Mouse (Mus musculus): Measurements from ENCODE around the gene Haus2.
A peak's percentile ranks its signal among the peaks of the same experiment; 100 is the strongest.

The Haus2 gene

DNA sequence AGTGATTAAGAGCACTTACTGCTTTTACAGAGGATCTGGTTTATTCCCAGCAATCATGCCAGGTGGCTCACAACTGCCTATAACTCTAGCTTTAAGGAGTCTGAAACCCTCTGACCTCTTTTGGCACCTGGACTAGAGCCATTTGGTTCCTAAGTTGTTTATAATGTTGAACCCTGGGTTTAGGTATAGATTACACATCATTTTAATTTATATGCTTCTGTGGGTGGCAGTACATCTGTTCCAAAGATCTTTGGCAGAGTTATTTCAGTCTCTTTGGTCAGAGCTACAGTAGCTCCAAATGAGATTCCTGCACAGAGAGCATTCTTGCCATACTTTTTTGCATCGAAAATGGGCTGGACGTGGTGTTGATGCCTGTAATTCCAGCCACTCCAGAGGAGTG lies 11.4 kb upstream of the Haus2 start:
- TF ChIP-seq GATA4 (IDR thresholded peaks at IDR 0.05; ENCODE audit: insufficient replicate concordance, low read length), result no peak

DNA sequence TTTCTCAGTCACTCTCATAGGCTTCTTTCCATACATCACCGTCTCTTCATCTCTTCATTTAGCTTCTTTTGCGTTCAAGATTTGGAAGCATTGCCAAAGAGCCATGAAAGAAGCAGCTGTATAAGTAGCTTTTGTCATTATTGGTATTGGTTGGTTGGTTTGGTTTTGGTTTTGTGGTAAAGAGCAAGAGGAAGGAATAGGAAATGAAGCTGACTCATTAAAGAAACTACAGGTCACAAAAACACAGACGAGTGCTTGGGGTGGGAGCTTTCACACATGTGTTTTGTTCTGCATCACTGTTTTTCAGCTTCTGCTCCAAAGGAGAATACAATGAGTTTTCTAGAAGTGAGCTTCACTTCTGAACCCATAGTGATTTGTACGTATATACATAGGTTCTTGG lies 9.7 kb upstream of the Haus2 start:
- no peak for TF ChIP-seq GATA4 (IDR thresholded peaks at IDR 0.05; ENCODE audit: insufficient replicate concordance, low read length)

DNA sequence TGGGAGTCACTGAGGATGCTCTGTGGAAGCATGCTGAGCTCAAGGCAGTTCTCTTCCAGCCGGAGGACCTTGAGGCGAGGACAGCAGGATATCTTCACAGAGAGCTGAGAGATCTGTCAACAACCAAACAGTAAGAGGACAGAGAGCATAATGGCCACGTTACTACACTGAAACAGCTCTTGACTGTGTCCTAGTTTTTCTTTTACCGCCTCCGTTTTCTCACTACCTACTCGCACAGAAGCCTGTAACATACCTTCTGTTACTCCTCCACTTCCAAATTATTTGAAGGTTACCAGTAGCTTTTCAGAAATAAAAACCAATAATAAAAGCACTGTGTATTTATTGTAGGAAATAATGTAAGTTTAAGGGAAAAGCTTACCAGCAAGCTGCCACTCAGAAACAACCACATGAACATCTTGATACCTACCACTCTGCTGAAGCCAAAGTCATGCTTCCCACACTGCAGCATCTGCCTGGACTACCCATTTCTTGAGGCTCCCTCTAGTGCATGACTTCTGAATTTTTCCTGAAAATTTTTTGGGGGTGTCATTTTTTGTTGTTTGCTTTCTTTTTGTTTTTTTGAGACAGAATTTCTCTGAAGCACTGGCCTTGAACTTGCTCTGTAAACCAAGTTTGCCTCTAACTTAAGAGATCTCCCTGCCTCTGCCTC lies 3.0 kb upstream of the Haus2 start:
- TF ChIP-seq GATA4 (IDR thresholded peaks at IDR 0.05; ENCODE audit: insufficient replicate concordance, low read length), result no peak

DNA sequence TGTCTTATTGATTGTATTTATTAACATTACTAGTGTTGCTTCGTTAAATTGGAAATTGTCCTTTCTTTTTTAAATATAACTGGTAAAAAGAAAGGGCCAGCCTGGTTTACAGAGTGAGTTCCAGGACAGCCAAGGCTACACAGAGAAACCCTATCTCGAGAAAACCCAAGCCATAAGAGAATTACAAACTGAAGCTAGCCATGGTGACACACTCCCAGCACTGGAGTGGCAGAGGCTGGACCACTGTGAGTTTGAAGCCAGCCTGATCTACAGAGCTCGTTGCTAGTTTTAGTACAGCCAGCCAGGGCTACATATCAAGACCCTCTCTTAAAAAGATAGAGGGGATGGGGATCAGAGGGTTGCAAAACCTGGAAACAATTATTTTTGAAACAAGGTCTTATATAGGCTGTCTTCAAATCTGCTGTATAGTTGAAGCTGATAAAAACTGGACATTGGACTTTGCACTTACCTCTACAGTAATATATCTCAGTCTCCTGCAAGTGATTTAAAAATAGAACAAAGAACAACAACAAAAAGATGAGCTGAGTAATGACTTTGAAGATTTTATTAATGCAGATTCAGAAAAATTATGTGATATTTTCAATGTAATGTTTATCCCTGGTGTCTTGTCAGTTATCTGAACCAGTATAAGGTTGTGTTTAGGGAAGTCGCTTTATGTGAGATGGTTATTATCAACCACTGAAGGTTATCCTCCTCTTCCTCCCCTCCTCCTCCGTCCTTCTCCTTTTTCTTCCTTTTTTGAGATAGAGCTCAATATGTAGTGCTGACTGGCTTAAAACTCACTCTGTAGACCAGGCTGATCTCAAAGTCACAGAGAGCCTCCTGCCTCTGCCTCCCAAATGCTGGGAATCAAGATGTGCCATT lies 7.3 kb downstream of the Haus2 start:
- no peak for TF ChIP-seq GATA4 (IDR thresholded peaks at IDR 0.05; ENCODE audit: insufficient replicate concordance, low read length)

DNA sequence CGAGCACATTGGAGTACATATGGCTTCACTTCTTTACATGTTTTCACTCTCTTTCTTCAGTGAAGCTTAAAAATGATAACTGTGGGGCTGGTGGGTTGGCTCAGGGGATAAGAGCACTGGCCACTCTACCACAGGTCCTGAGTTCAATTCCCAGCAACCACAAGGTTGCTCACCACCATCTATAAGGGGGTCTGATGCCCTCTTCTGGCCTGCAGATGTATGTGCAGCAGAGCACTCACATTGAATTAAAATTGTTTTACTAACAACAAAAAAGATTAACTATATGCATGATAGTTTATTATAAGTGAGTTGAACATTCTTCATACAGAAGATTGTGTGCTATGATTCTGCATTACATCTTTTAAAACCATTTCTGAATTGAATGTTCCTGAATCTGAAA lies 10.4 kb downstream of the Haus2 start:
- no peak for TF ChIP-seq GATA4 (IDR thresholded peaks at IDR 0.05; ENCODE audit: insufficient replicate concordance, low read length)

DNA sequence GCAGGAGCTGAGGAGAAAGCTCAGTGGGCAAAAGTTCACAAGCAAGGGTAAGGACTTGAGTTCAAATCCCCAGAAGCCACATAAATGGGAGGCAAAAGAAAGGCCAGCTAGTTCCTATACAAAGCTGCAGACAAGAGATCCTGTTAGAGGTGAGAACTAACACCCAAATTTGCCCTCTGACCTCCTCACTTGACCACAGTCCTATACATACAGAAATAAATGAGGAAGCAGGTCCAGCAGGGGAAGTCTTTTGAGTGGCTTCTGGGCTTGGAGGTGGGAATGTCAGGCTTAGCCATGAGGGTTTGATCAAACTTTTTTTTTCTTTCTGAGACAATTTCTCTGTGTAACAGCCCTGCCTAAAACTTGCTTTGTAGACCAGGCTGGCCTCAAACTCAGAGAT lies 13.7 kb downstream of the Haus2 start:
- no peak for TF ChIP-seq GATA4 (IDR thresholded peaks at IDR 0.05; ENCODE audit: insufficient replicate concordance, low read length)

DNA sequence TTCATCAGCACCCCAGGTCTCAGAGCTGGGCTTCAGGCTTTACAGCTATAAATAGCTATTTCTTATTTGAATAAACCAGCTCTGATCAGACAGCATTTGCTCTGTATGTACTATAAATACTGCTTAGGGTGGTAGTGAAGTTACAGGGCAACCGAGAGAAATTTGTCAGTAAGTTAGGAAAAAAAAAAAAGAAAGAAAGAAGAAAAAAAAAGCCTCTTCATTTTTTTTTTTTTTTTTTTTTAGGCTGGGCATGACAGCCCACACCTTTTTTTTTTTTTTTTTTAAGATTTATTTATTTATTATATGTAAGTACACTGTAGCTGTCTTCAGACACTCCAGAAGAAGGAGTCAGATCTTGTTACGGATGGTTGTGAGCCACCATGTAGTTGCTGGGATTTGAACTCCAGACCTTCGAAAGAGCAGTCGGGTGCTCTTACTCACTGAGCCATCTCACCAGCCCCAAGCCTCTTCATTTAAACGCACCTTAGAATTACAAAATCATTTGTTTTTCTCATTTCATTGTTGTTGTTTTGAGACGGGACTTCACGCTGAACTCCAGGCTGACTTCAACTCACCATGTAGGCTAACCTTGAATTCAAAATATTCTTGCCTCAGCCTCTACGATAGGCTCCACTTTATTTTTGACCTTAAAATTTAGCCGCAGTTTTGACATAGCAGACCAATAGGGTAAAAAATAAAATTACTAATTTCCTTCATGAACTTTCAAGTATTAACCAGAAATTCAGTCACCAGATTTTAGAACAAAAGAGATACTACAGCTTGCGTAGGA lies 19.1 kb downstream of the Haus2 start:
- TF ChIP-seq GATA4 (IDR thresholded peaks at IDR 0.05; ENCODE audit: insufficient replicate concordance, low read length), result no peak

DNA sequence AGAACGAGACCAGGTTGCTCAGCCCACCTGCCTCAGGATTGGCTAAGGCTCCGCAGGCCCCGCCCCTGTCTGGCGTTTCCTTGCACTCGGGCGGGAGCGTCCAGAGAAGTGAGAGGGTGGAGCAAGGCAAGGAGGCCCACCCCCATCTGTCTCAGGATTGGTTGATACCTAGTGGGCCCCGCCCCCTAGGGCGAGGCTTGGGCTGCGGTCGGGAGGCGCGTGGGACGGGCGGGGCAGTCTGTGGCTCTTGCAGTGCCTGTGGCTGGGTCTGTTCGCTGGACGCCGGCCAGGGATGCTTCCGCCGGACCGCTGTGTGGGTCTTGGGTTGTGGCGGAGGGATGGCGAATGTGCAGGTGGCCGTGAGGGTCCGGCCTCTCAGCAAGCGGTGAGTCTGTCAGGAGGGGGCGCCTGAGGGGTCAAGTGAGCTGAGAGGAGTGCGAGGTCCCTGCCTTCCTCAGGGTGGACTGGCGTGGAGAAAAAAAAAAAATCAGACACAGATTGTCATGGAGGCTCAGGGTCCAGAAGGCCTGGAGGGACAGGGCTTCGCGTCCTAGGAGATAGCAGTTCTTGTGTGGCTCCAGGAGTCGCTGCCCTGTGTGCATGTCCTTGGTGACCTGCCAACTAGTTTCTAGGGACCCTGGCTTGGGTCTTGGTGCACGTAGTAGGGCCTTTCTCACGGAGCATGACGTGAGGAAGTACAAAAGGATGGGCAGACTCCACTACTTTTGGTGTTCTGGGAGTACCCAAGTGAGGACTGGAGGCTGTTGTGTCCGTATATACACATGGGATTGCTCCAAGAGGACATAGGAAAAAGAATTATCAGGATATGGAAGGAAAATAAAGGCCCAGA lies 19.9 kb downstream of the Haus2 start, which contains the start of gene Stard9:
TSS of gene Stard9 (plus strand) at position 236 of the 850 bp plus-strand sequence.
- TF ChIP-seq GATA4 (IDR thresholded peaks at IDR 0.05; ENCODE audit: insufficient replicate concordance, low read length), result peak; percentile 18; the same call in 1 of the 2 replicates

DNA sequence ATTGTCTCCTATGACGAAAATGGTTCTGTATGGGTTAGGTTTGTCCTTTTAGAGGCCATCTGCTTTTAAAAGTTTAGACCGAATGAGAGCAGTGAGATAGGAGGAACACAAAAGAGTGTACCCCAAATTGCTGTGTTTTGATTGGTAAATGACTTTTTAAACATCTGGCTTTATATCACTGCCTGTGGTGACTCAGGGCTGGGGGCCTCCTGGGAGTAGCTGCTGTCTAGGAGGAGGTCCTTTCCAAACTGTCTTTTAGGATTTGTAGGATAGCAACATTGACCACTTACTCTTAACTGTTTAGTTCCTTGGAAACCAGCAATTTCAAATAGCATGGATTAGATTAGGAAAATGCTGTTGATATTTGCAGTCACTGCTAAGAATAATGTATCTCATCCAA lies 21.1 kb downstream of the Haus2 start:
- TF ChIP-seq GATA4 (IDR thresholded peaks at IDR 0.05; ENCODE audit: insufficient replicate concordance, low read length), result no peak

DNA sequence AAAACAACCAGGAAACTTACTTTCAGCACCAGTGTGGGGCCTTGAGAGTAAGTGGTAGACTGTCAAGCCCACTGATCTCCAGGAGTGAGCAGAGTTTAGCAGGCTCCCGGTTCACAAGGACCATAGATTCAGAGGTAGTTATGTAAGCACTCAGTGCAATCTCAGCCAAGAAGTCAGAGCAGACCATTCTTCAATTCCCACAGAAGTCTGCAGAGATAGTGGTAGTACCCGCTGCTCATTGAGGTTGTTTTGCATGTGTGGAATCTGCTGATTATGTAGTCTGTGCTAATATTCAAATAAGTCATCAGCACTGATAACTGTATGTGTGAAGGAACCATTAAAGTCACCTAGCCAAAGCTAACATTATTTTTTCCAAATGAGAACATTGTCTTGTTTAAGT lies 21.5 kb downstream of the Haus2 start:
- TF ChIP-seq GATA4 (IDR thresholded peaks at IDR 0.05; ENCODE audit: insufficient replicate concordance, low read length), result no peak

DNA sequence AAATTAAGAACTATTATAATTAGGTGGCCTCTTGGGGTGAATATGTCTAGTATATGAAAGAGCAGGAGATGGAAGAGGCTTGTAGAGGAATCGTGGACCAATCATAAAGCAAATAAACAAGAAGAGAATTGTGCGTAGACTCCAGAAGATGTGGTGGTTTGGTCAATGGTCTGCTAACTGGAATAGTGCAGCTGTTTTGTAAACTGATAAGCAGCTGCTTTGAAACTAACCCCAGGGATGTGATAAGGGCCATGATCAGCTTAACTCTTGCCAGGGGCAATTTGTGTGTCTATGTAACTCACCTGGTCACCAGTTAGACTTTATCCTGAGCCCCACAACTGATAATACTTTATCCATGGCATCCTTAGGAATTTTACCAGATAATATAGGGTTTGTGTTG lies 22.3 kb downstream of the Haus2 start:
- TF ChIP-seq GATA4 (IDR thresholded peaks at IDR 0.05; ENCODE audit: insufficient replicate concordance, low read length), result no peak

DNA sequence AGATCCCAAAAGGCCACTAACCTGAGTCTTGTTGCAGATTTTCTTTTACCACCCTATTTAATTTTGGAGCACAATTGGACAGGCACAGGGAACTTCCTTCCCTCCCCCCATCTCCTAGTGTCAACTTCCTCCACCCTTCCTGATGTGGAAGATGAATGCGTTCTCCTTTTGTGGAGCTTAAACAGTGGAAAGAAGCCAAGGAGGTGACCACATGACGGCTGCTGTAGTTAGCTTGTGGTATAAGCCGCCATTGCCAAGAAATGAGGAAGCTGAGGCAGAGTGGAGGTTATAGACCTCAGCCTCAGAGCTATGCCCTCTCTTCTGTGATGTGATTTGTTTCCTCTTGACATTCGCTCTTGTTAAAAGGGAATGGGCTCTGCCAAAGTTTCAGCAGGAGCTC lies 22.8 kb downstream of the Haus2 start:
- no peak for TF ChIP-seq GATA4 (IDR thresholded peaks at IDR 0.05; ENCODE audit: insufficient replicate concordance, low read length)

DNA sequence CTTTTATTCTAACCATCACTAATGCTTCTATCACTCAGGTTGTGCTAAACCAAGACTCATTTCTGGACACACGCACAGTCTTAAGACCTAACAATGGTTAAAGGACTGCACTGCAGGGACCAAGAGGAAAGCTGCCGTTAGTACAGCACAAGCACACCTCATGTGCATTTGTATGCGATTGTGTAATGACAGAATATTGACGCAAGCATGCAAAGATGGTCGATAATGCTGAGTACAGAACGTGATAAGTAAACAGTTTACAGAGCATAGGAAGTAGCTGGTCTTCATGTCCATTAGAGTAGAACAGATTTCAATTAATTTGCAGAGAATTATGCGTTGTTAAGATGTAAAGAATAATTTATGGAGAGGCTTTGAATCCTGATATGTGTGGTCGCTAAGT lies 31.7 kb downstream of the Haus2 start:
- TF ChIP-seq GATA4 (IDR thresholded peaks at IDR 0.05; ENCODE audit: insufficient replicate concordance, low read length), result no peak

DNA sequence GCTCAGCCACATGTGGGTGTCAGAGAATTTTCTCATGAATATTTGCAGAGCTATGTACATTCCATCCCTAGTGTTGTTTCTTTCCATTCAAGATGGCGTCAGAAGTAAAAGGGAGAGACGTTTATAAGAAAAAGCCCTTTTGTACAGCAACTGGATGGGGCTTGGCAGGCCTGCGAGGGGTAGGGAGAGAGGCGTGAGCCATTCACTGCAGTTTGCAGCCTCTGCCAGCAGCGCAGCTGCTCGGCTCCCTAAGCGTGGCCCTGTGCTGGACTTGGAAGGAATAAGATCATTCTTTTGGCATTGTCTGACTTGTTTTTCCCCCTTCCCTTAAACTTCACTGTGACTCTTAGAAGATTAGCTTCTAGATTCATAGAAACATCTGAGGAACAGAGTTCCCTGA lies 34.7 kb downstream of the Haus2 start:
- TF ChIP-seq GATA4 (IDR thresholded peaks at IDR 0.05; ENCODE audit: insufficient replicate concordance, low read length), result no peak

DNA sequence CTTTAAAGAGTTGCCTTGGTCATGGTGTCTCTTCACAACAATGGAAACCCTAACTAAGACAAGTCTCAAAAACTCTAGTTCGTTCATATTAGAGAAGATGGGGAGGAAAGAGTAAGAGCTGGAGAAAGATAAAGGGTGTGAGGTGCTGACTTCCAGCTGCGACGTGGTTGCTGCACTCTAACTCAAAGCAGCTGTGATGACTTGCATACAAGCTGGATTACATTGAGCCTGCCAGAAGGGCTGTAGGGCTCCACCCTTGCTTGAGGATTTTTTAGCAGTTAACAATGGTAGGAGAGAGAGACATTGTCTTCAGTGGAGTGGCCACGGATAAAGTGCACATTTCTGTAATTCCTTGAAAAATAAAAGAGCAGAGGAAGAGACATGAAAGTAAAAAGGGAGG lies 37.6 kb downstream of the Haus2 start:
- no peak for TF ChIP-seq GATA4 (IDR thresholded peaks at IDR 0.05; ENCODE audit: insufficient replicate concordance, low read length)
